Mouse (Mus musculus): Measurements from ENCODE around the gene 1700016D06Rik.

The 1700016D06Rik gene

GRCm38 (mm10) chr8:11701033-11701362 lies at the start of gene 1700016D06Rik:
TSS of gene 1700016D06Rik (minus strand) at chr8:11701063.
- no peak for DNase-seq (ENCODE audit: low read depth in 2 of 2, low spot score in 2 of 2)

DNA sequence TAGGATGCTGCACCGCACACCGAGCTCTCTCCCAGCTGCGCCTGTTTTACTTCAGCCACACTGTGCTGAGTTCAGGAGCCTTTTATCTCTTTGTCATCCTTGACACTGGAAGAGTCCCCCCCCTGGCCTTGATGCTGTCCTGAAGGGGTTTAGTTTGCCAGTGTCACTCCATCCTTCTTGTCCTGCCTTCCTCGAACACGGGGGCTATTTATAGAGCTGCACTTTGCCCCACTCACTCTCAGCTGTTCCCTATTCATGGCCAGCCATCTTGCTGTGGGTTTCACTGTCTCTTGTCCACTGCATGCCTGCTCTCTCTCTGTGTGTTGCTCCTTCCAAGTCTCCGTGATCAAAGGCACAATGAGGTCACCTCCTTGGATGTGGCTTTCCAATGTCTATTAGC lies 48.6 kb upstream of the 1700016D06Rik start:
- DNase-seq (ENCODE audit: low read depth in 2 of 2, low spot score in 2 of 2) = no peak

- DNase-seq (ENCODE audit: low read depth in 2 of 2, low spot score in 2 of 2) = no peak
These were observed 46.2 kb upstream of the 1700016D06Rik start for GRCm38 (mm10) chr8:11746850-11747600.

DNA sequence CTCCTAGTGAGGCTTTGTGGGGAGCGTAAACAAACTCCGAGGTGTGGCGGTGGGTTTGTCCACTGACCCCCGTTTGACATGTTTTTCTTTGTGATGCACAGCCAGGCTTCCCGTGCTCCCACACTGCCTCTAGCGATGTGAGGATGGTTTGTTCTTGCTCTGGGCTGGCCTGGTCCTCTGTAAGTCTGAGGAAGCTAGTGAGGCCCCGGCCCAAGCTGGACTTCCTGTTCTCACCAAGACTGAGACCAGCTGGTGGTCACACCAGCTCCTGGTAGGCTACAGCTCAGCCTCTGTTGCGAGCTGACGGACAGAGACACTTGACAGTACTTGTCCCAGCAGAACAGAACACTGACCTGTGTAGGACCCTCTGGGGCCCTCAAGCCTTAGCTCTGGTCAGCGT lies 42.7 kb upstream of the 1700016D06Rik start:
- DNase-seq (ENCODE audit: low read depth in 2 of 2, low spot score in 2 of 2) = no peak

GRCm38 (mm10) chr8:11740857-11741256 lies 40.0 kb upstream of the 1700016D06Rik start:
- DNase-seq (ENCODE audit: low read depth in 2 of 2, low spot score in 2 of 2) = no peak

DNA sequence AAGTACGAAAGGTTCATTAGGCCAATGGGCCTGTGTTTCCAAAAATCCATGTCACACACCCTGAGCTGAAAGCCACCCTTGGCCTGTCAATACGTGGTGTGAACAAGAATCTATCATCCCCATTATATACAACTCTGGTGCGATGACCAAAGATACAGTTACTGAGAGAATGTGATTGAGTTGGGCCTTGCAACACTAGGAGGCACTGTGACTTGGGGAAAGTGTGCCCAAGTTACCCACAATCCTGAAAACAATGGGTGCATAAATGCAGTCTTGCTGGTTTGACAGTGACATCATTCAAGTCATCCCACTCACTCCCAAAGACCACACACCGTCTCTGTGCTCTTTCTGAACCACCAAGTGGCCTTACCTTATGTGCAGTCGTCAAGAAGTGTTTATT lies 38.2 kb upstream of the 1700016D06Rik start:
- DNase-seq (ENCODE audit: low read depth in 2 of 2, low spot score in 2 of 2) = no peak

DNA sequence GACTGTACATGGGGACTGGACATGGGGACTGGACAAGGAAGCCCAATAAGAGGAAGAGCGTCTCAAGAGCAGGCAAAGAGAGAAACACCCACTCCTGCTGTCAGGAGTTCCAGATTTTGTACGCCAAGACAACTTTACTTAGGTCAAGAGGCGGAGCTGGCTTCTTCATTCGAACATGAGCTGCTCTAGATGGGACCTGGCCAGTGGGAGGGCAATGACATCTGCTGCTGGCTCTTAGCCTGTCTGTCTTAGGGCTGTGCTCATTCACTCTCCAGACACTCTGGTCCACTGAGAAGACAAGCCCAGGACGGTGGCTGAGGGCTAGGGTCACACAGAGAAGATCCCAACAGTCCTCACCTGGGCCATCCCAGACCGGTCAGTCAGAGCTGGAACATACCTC lies 36.2 kb upstream of the 1700016D06Rik start:
- no peak for DNase-seq (ENCODE audit: low read depth in 2 of 2, low spot score in 2 of 2)

GRCm38 (mm10) chr8:11735672-11736235 lies 34.9 kb upstream of the 1700016D06Rik start:
- no peak for DNase-seq (ENCODE audit: low read depth in 2 of 2, low spot score in 2 of 2)

DNA sequence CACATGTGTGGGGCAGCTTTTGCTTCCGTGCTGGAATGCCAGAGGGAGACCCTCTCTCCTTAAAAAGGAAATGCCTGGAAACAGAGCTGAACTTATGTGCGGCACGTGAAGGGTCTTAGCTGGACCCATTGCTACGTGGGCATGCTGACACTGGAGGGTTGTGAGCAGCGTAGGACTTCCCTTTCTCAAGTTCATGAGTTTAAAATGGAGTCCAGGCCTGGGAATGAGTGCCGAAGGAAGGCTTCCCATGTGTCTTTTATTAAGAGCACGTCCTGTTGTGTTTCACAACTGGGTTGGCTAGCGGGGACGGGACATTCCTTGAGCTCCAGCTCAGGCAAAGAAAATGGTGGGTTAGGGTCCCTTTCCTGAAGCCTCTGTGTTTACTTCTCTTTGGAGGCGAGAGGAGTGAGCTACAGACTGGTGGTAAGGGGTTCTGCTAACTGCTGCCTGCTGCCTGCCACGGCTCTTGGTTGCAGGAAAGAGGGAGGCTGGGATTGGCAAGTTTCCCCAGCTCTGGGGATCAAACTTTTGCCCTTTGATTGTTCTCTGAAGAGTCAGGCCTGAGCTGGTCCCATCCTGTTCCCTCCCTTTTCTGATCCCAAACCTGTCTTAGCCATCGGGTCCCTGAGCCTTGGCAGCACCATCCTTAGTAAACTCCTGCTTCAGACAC lies 29.5 kb upstream of the 1700016D06Rik start:
- DNase-seq (ENCODE audit: low read depth in 2 of 2, low spot score in 2 of 2) = no peak

GRCm38 (mm10) chr8:11728482-11729295 lies 27.8 kb upstream of the 1700016D06Rik start:
- no peak for DNase-seq (ENCODE audit: low read depth in 2 of 2, low spot score in 2 of 2)

DNA sequence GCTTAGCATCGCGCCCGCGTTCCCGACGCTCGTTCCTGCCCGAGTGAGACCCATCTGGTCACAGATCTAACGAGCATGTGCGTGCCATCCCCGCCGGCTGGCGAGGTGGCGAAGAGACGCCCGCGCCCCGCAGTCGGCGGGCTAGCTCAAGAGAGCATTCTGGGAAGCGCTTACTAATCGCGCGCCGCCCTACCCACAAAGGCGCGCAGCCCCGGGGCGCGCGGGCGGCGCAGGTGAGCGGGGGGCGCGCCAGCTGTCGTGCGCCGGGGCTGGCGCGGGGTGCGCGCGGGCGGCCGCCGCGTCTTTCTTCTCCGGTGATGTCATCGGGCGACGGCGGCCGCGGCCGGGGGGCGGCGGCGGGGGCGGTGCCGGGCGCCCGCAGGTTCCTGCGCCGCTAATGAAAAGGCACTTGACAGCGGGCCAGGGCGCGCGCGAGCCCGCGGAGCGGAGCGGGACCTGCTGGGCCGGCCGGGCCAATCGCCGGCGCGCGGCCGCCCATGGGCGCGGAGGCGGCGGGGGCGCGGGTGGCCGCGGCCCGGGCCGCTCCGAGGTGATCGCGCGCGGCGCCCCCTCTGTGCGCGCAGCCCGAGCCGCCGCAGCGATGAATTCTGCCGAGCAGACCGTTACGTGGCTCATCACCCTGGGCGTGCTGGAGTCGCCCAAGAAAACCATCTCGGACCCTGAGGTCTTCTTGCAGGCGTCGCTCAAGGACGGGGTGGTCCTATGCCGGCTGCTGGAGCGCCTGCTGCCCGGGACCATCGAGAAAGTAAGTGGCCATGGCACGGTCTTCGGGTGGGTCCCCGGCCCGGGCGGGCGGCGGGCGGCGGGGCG lies 27.0 kb upstream of the 1700016D06Rik start, which contains the start of gene Arhgef7:
TSS of gene Arhgef7 (plus strand) at position 71 of the 831 bp plus-strand sequence.
- DNase-seq (ENCODE audit: low read depth in 2 of 2, low spot score in 2 of 2) = no peak

DNA sequence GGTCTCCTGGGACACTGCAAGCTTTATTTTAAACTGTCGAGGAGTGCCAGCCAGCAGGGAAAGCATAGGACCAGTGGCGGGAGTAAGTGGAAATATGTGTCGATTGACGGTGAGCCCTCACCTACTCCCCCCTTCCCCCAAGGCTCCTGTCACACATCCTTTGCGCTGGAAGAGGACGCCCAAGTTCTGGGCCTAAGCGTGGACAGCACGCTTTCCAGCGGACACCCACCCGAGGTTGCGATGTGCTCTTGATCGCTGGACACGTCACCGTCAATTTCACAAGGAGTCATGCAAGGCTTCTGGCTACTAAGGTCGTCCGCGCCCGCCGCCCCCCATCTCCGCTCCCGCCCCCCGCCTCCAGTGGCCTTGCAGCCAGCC lies 26.4 kb upstream of the 1700016D06Rik start:
- no peak for DNase-seq (ENCODE audit: low read depth in 2 of 2, low spot score in 2 of 2)

GRCm38 (mm10) chr8:11717194-11717593 lies 16.3 kb upstream of the 1700016D06Rik start:
- DNase-seq (ENCODE audit: low read depth in 2 of 2, low spot score in 2 of 2) = no peak

GRCm38 (mm10) chr8:11712244-11712643 lies 11.4 kb upstream of the 1700016D06Rik start:
- DNase-seq (ENCODE audit: low read depth in 2 of 2, low spot score in 2 of 2) = no peak

- no peak for DNase-seq (ENCODE audit: low read depth in 2 of 2, low spot score in 2 of 2)
These were observed 9.6 kb upstream of the 1700016D06Rik start for GRCm38 (mm10) chr8:11710415-11710814.

- DNase-seq (ENCODE audit: low read depth in 2 of 2, low spot score in 2 of 2) = no peak
These were observed 8.7 kb upstream of the 1700016D06Rik start for GRCm38 (mm10) chr8:11709542-11709941.

DNA sequence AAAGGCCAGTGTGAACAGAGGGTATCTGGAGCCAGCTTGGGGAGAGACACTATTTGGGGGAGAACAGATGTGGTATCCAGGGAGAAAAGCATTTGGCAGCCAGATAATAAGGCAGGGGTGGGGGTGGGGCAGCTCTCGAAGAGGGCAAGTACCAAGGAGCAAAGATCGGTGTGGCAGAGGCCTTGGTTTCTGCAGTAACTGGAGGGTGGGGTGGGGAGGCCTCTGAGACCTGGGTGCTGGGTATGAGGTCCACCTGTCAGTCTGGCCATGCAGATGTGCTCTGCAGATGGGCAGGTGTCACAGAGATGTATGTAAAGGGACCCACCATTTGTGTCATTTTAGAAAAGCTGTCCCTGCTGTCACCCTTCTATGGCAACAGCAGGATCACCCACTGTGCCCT lies 8.0 kb upstream of the 1700016D06Rik start:
- DNase-seq (ENCODE audit: low read depth in 2 of 2, low spot score in 2 of 2) = no peak

DNA sequence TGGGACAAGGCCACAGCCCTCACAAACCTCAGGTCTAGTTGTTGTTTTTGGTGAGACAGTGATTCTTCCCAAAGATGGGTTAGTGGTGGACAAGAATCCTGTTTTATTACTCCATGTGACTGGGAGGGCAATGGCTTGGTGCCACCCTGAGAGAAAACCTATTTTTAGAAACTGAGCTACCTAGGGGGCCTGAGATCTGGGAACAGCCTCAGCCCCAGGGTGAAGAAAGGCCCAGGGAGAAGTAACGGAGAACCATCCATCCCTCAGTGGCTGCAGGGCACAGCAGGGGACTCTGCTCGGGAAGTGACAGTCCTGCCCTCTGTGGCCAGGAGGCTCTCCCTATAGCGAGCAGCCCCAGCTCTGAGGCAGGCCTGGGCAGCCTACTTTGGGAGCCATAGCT lies 6.8 kb upstream of the 1700016D06Rik start:
- DNase-seq (ENCODE audit: low read depth in 2 of 2, low spot score in 2 of 2) = no peak

DNA sequence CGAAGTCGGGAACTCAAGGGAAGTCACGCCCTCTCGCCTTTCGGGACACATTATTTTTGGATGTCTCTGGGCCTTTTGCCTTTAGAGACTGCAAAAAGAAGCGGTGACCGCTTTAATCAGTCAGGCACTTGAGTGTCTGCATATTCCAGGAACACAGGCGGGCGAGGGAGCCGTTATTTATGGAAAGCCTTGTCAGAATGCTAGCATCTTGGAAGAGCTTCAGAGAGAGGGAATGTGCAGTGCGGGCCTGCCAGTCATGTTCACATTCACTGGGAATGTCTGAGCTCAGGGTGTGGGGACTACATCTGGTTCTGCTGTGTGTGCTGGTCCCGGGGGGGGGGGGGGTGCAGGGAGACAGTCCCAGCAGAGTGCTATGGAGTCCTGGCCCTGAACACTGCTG lies 5.0 kb upstream of the 1700016D06Rik start:
- no peak for DNase-seq (ENCODE audit: low read depth in 2 of 2, low spot score in 2 of 2)

DNA sequence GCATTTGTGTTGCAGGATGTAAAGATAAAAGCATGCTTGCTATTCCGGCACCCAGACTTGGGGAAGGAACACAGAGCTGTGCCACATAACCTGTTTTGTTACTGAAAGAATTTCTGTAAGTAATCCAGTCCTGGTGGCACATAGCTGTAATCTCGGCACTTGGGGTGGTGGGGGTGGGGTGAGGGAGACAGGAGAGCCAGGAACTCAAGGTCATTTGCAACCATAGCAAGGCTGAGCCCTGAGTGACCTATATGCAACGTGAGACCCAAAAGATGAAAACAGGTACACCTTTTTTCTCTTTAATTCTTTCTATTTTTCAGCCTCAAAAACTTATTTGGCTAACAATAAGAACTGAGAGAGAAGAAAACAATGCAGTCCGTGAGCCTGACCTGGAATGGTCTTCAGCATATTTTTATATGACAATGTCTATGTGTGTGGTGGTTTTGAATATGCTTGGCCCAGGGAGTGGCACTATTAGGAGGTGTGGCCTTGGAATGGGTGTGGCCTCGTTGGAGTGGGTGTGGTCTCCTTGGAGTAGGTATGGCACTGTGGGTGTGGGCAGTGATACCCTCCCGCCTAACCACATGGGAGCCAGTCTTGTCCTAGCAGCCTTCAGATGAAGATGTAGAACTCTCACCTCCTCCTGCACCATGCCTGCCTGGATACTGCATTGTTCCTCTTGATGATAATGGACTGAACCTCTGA lies 4.0 kb upstream of the 1700016D06Rik start:
- DNase-seq (ENCODE audit: low read depth in 2 of 2, low spot score in 2 of 2) = no peak

Data from CD8-positive naive resting alpha-beta T cell, adult 2 months (primary cell).